Mouse (Mus musculus) forebrain, embryonic 14.5 days (tissue): ENCODE measurements at regions not wholly inside any gene's neighbourhood (a gene's known extent, or its start where the extent isn't known, plus 50 kb on each side); places are given as distances from the start of the nearest gene placed in this dataset.

ENCODE experiments used
- ATAC-seq: fragments of 200-750 bp; cut with Nextera tagmentation; 2 replicates; pipeline ENCODE4 v1.8.0; 2017; ENCODE audit warnings: mild to moderate bottlenecking, moderate library complexity
- DNase-seq: peaks from one replicate; pipeline ENCODE4 v3.0.0-alpha.2; 2015; ENCODE audit warnings: low spot score
- H3K27ac ChIP-seq: fragments of 300-500 bp; sonication (generic); 2 replicates; pipeline ENCODE4 v1.5.1; 2014; ENCODE audit warnings: low read depth, mild to moderate bottlenecking, control low read depth, low read length, moderate library complexity
- H3K27me3 ChIP-seq: fragments of 300-500 bp; sonication (generic); replicated peaks from 2 replicates; pipeline ENCODE4 v1.6.1; 2014; ENCODE audit warnings: low read length, control low read depth, mixed read lengths; ENCODE audit not compliant: control insufficient read depth, insufficient read depth
- H3K36me3 ChIP-seq: fragments of 300-500 bp; sonication (generic); 2 replicates; pipeline ENCODE4 v1.6.1; 2014; ENCODE audit warnings: low read length, control low read depth; ENCODE audit not compliant: control insufficient read depth, insufficient read depth
- H3K4me1 ChIP-seq: fragments of 300-500 bp; sonication (generic); 2 replicates; pipeline ENCODE4 v1.6.1; 2014; ENCODE audit warnings: antibody characterized with exemption, low read length, control low read depth; ENCODE audit not compliant: control insufficient read depth, insufficient read depth
- H3K4me2 ChIP-seq: fragments of 300-500 bp; sonication (generic); 2 replicates; pipeline ENCODE4 v1.6.1; 2014; ENCODE audit warnings: mild to moderate bottlenecking, control low read depth, low read length
- H3K4me3 ChIP-seq: fragments of 300-500 bp; sonication (generic); 2 replicates; pipeline ENCODE4 v1.5.1; 2014; ENCODE audit warnings: low read depth, low read length, control low read depth
- H3K9ac ChIP-seq: fragments of 300-500 bp; sonication (generic); 2 replicates; pipeline ENCODE4 v1.6.1; 2014; ENCODE audit warnings: mild to moderate bottlenecking, low read length, control low read depth, moderate library complexity
- H3K9me3 ChIP-seq: fragments of 300-500 bp; sonication (generic); replicated peaks from 2 replicates; pipeline ENCODE4 v1.6.1; 2016; ENCODE audit warnings: low read length, control low read depth, mixed read lengths; ENCODE audit not compliant: control insufficient read depth
- WGBS: fragments of 180-500 bp; shearing (Covaris S2); extraction: QIAGEN DNeasy Blood & Tissue Kit; methylation state at CpG from one replicate; pipeline ENCODE4 v1.1.7; 2014; 5-methylcytosine and 5-hydroxymethylcytosine counted together

GRCm38 (mm10) chr13:47576516-47576915 is 454.1 kb downstream of the Rnf144b start:
- Histone ChIP-seq H3K9me3 (no peaks in the 10 kb centered on the region), H3K9ac (no peak overlapping the region), H3K27ac (no peak overlapping the region), H3K4me2 (no peak overlapping the region), H3K27me3 (no peaks in the 10 kb centered on the region), H3K4me1 (no peaks in the 10 kb centered on the region), H3K4me3 (no peak overlapping the region), H3K36me3 (no peaks in the 10 kb centered on the region)
- ATAC-seq, result no peak
- 72% methylated on average over 3 of the region's 3 CpGs for WGBS
- DNase-seq, result no peak

- 85% methylated on average over 5 of the region's 5 CpGs for WGBS
- Histone ChIP-seq H3K9me3 (no peaks in the 10 kb centered on the region), H3K27ac (no peak overlapping the region), H3K4me1 (no peaks in the 10 kb centered on the region), H3K4me2 (no peak overlapping the region), H3K4me3 (no peak overlapping the region), H3K36me3 (no peaks in the 10 kb centered on the region), H3K27me3 (no peaks in the 10 kb centered on the region), H3K9ac (no peak overlapping the region)
- ATAC-seq (no peak), DNase-seq (no peak)
Measured at GRCm38 (mm10) chr13:47580144-47580543, 457.7 kb downstream of the Rnf144b start.

DNA sequence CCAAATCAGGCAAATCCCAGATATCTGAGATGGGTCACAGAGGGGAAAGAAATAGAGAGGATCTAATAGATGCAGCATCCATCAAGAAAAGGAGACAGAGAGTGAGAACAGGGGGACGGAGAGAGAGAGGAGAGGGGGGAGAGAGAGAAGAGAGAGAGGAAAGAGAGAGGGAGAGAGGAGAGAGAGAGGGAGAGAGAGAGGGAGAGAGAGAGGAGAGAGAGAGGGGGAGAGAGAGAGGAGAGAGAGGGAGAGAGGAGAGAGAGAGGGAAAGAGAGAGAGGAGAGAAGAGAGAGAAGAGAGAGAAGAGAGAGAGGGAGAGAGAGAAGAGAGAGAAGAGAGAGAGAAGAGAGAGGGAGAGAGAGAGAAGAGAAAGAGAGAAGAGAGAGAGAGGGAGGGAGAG is 462.7 kb downstream of the Rnf144b start:
- H3K4me1 ChIP-seq, result no peaks in the 10 kb centered on the region
- H3K9me3 ChIP-seq, result no peaks in the 10 kb centered on the region
- H3K27ac ChIP-seq, result no peak overlapping the region
- no peak overlapping the region for H3K4me3 ChIP-seq
- H3K4me2 ChIP-seq, result no peak overlapping the region
- H3K27me3 ChIP-seq, result no peaks in the 10 kb centered on the region
- ATAC-seq, result no peak
- H3K36me3 ChIP-seq, result no peaks in the 10 kb centered on the region
- H3K9ac ChIP-seq, result no peak overlapping the region
- no peak for DNase-seq
- 90% methylated on average over 1 of the region's 1 CpGs for WGBS

DNA sequence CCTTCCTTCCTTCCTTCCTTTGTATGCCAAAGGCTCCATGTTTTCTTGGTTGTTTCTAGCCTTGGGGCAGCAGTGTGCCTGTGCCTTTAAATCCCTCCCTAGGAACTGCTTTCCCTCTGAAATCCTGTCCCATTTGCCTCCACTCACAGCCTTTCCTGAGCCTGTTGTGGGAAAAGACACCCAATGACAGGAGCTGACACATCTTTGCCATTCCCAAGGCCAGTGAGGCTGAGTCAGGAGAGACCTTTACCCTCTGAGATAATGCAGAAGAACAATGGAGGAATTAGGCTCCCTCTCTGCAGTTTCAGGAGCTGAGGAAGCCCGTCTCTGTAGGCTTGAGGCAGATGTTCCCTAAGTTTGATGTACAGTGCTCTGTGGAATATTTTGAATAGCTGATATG is 480.2 kb downstream of the Rnf144b start:
- no peak for DNase-seq
- 38% methylated on average over 1 of the region's 1 CpGs for WGBS
- Histone ChIP-seq H3K36me3 (no peaks in the 10 kb centered on the region), H3K9me3 (no peaks in the 10 kb centered on the region), H3K9ac (no peak overlapping the region), H3K27ac (no peak overlapping the region), H3K27me3 (no peaks in the 10 kb centered on the region), H3K4me2 (no peak overlapping the region), H3K4me1 (no peaks in the 10 kb centered on the region), H3K4me3 (no peak overlapping the region)
- ATAC-seq, result no peak

DNA sequence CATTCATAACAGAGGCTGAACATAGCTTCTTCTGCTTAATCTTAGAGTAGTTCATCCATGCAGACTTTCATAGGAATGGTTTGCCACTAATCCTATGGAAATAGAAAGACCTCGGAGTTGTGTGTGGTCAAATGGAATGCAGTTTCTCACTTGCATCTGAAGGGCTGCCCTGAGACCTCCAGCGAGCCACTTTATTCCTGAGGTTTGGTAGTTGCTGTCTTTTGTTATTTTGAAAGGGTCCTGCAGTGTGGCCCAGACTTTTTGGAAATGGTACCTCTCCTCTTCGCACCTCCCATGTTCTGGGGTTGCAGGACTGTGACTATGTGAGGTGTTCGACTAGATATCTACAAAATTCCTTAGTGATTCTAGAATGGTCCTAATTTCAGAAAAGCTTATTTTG is 489.0 kb downstream of the Rnf144b start:
- peaks cover 8% of the 10 kb centered on the region for H3K4me1 ChIP-seq
- no peak overlapping the region for H3K4me3 ChIP-seq
- DNase-seq (no peak), ATAC-seq (no peak)
- H3K27ac ChIP-seq, result no peak overlapping the region
- no peaks in the 10 kb centered on the region for H3K9me3 ChIP-seq
- WGBS, result 87% methylated on average over 4 of the region's 4 CpGs
- H3K4me2 ChIP-seq, result no peak overlapping the region
- no peaks in the 10 kb centered on the region for H3K27me3 ChIP-seq
- no peak overlapping the region for H3K9ac ChIP-seq
- H3K36me3 ChIP-seq, result no peaks in the 10 kb centered on the region

DNA sequence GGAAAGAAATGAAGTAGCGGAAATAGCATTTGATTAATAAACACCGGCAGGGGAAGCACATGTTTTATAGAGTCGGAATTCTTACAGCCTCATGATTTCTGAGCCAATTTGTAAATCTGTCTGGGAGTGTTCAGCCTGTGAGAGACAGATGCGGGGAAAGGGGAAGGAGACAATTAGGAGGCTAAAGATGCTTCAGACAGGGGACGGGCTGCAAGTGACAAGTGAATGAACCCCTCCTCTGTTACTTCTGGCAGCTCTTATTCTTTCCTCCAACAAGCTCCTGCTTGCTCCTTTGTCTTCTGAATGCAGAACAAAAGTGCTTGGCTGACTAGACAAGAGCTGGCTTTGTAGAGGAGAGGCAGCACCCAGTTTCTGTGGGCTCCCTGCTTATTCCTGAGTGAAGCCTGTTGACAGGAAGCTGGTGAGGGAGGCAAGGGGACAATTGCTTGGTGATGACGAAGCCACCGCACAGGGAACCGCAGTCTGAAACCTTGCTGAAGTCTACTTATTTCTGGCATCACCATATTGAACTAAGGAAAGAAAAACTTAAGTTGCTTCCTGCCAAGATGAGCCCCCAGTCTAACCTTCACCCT is 514.2 kb downstream of the Rnf144b start:
- 0 out of 2 replicates have a peak, but pooled peaks have one; percentile 55 for ATAC-seq
- Histone ChIP-seq H3K9ac (no peak overlapping the region), H3K36me3 (no peaks in the 10 kb centered on the region), H3K9me3 (no peaks in the 10 kb centered on the region), H3K4me2 (no peak overlapping the region), H3K27ac (no peak overlapping the region), H3K4me3 (no peak overlapping the region), H3K27me3 (no peaks in the 10 kb centered on the region), H3K4me1 (peaks cover 13% of the 10 kb centered on the region; the same call in 1 of the 2 replicates)
- 13% methylated on average over 8 of the region's 8 CpGs for WGBS
- DNase-seq, result peak; percentile 63

GRCm38 (mm10) chr13:47642341-47642740 is 519.9 kb downstream of the Rnf144b start:
- 89% methylated on average over 10 of the region's 10 CpGs for WGBS
- Histone ChIP-seq H3K4me3 (no peak overlapping the region), H3K4me2 (no peak overlapping the region), H3K36me3 (no peaks in the 10 kb centered on the region), H3K27me3 (no peaks in the 10 kb centered on the region), H3K4me1 (peaks cover 3% of the 10 kb centered on the region; the same call in 1 of the 2 replicates), H3K27ac (no peak overlapping the region), H3K9me3 (no peaks in the 10 kb centered on the region), H3K9ac (no peak overlapping the region)
- DNase-seq (no peak), ATAC-seq (no peak)

DNA sequence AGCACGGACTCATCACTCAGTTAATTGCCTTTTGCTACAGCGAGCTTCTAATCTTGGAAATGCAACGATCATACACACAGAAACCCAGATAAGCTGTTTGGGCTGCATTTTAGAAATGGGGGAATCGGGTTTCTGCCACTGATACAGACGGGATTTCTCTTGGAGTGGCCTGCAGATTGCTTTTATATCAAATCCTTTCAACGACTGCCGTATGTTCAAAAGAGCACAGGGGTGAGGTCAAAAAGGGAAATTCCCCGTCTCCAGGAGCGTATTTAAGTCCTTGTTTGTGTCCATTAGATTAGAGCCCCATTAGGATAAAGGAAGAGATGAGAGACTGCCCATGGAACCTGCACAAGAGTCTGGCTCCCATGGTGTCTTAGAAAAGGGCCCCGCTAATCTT is 522.6 kb downstream of the Rnf144b start:
- WGBS, result 15% methylated on average over 10 of the region's 10 CpGs

DNA sequence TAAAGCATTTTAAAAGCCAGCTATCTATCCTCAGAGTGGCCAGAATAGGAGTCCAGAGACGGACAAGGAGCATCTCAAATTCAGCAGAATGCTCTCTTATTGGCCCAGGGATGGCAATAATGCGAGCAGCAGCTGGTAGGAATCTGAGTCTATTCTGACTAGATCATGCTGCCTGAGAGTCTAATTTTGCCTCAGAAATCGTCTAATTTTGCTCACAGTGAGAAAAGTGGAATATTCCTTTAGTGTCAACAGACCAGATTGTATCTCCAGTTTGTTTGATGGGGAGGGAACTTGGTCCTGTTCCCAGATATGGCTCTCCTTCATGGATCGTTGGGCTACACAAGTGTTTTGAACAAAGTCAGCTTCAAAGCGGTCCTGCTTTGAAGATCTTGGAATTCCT is 525.2 kb downstream of the Rnf144b start:
- H3K4me3 ChIP-seq, result no peak overlapping the region
- H3K9me3 ChIP-seq, result no peaks in the 10 kb centered on the region
- H3K27ac ChIP-seq, result no peak overlapping the region
- H3K36me3 ChIP-seq, result no peaks in the 10 kb centered on the region
- no peaks in the 10 kb centered on the region for H3K27me3 ChIP-seq
- 65% methylated on average over 5 of the region's 5 CpGs for WGBS
- no peak overlapping the region for H3K4me2 ChIP-seq
- peaks cover 3% of the 10 kb centered on the region; the same call in 1 of the 2 replicates for H3K4me1 ChIP-seq
- DNase-seq (peak; percentile 41), ATAC-seq (no peak)
- no peak overlapping the region for H3K9ac ChIP-seq

More for the DNA sequence above, 522.6 kb downstream of the Rnf144b start:
- H3K4me3 ChIP-seq, result no peak overlapping the region
- H3K4me2 ChIP-seq, result no peak overlapping the region
- H3K9me3 ChIP-seq, result no peaks in the 10 kb centered on the region
- no peak overlapping the region for H3K9ac ChIP-seq
- H3K36me3 ChIP-seq, result no peaks in the 10 kb centered on the region
- no peaks in the 10 kb centered on the region for H3K27me3 ChIP-seq
- H3K4me1 ChIP-seq, result peaks cover 3% of the 10 kb centered on the region; the same call in 1 of the 2 replicates
- no peak for ATAC-seq
- peak overlapping the region; percentile 35; the same call in 1 of the 2 replicates for H3K27ac ChIP-seq
- DNase-seq, result peak; percentile 40
